Mouse (Mus musculus): Measurements from ENCODE around the gene Mylk2. TPM values are rescaled to one million over a fixed set of nuclear protein-coding genes. Genes with fewer than 3 reads are reported as not detected.

Mylk2 gene
- total RNA-seq, 1 experiment, result 0.22 TPM

- Histone ChIP-seq H3K4me1 (ENCODE audit: control insufficient read depth in 2 of 2, insufficient read depth in 2 of 2, low read length in 2 of 2, poor library complexity in 1 of 2) (peaks cover 0 to 9% of the 10 kb centered on the region in 2 experiments; a peak in 1 of 4 replicates), H3K9ac (ENCODE audit: insufficient read depth, low read depth, low read length, poor library complexity, severe bottlenecking) (no peak overlapping the region), H3K36me3 (ENCODE audit: control insufficient read depth, insufficient read depth, low read length, poor library complexity, severe bottlenecking) (no peaks in the 10 kb centered on the region), H3K9me3 (ENCODE audit: control insufficient read depth, insufficient read depth, low read depth, low read length) (no peaks in the 10 kb centered on the region), H3K4me3 (ENCODE audit: insufficient read depth in 1 of 2, low read depth in 1 of 2, low read length in 2 of 2, poor library complexity in 1 of 2, severe bottlenecking in 1 of 2) (no peak overlapping the region), H3K27ac (ENCODE audit: insufficient read depth, low read depth, low read length, poor library complexity, severe bottlenecking) (no peak overlapping the region)
- no peak for TF ChIP-seq ZC3H11A (IDR thresholded peaks at IDR 0.05; ENCODE audit: borderline replicate concordance, low read depth, low read length)
- TF ChIP-seq CHD2 (IDR thresholded peaks at IDR 0.05; ENCODE audit: low read depth, low read length), result no peak
- no peak for TF ChIP-seq MAFK (IDR thresholded peaks at IDR 0.05; ENCODE audit: insufficient read depth, low read depth, low read length)
- TF ChIP-seq ZNF384 (IDR thresholded peaks at IDR 0.05; ENCODE audit: low read depth, low read length), result no peak
- TF ChIP-seq HCFC1 (IDR thresholded peaks at IDR 0.05; ENCODE audit: borderline replicate concordance, insufficient read depth, low read length), result no peak
- in situ Hi-C loops (cut with MboI; ENCODE audit: low sequenced_read_pairs in 2 of 2, unreplicated experiment in 2 of 2), result loop anchor here (10.0 to 25.0 kb wide), 2 partner anchors 224 to 231 kb away; no protein-coding TSS in a partner anchor
- no peak for DNase-seq (ENCODE audit: low read depth, low spot score)
These were observed 2.3 kb downstream of the Mylk2 start for GRCm38 (mm10) chr2:152913471-152913870.

DNA sequence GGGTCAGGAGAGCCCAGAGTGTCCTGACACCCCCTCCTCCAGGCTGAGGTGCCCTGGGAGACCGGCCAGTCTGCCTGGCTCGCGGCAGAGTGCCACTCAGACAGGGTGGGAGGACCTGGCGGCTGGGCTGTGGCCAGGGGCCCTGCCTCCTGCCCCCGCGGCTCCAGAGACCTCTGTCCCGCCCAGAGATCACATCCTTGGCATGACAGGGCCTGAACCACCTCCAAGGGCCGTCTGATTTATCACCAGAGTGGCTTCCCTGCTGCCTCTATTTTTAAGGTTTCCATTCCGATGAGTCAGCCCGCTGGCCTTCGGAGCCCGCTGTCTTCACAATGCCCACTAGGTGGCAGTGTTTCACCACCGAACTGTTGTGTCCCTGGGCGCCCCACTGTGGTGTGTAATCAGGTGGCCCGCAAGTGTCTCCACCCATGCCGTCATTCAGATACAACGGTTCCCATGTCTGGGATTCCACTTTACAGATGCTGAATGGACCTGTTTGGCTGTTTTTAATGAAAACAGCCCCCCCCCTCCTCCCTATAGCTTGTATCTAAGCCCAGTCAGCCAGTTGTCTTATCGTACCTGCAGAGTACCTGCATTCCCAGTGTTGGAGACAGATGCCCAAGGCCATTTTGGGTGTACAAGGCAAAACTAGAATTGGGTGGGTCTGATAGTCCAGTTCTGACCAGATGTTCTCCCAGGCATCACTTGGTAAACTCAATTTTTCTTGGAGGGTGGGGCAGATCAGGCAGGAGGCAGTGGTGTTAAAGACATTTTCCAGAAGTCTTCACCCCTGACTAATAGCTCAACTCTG is 3.4 kb downstream of the Mylk2 start:
- Histone ChIP-seq H3K9ac (ENCODE audit: insufficient read depth, low read depth, low read length, poor library complexity, severe bottlenecking) (no peak overlapping the region), H3K9me3 (ENCODE audit: control insufficient read depth, insufficient read depth, low read depth, low read length) (no peaks in the 10 kb centered on the region), H3K27ac (ENCODE audit: insufficient read depth, low read depth, low read length, poor library complexity, severe bottlenecking) (no peak overlapping the region), H3K4me3 (ENCODE audit: insufficient read depth in 1 of 2, low read depth in 1 of 2, low read length in 2 of 2, poor library complexity in 1 of 2, severe bottlenecking in 1 of 2) (no peak overlapping the region; a peak in 1 of 4 replicates), H3K36me3 (ENCODE audit: control insufficient read depth, insufficient read depth, low read length, poor library complexity, severe bottlenecking) (no peaks in the 10 kb centered on the region), H3K4me1 (ENCODE audit: control insufficient read depth in 2 of 2, insufficient read depth in 2 of 2, low read length in 2 of 2, poor library complexity in 1 of 2) (peaks cover 0 to 9% of the 10 kb centered on the region in 2 experiments; a peak in 1 of 4 replicates)
- TF ChIP-seq ZC3H11A (IDR thresholded peaks at IDR 0.05; ENCODE audit: borderline replicate concordance, low read depth, low read length), result 0 out of 2 replicates have a peak, but pooled peaks have one; percentile 49
- no peak for TF ChIP-seq ZNF384 (IDR thresholded peaks at IDR 0.05; ENCODE audit: low read depth, low read length)
- peak; percentile 84 for TF ChIP-seq MAFK (IDR thresholded peaks at IDR 0.05; ENCODE audit: insufficient read depth, low read depth, low read length)
- TF ChIP-seq HCFC1 (IDR thresholded peaks at IDR 0.05; ENCODE audit: borderline replicate concordance, insufficient read depth, low read length), result no peak
- DNase-seq (ENCODE audit: low read depth, low spot score), result peak; percentile 88
- in situ Hi-C loops (cut with MboI; ENCODE audit: low sequenced_read_pairs in 2 of 2, unreplicated experiment in 2 of 2), result loop anchor here (10.0 to 25.0 kb wide), 2 partner anchors 223 to 230 kb away; no protein-coding TSS in a partner anchor

DNA sequence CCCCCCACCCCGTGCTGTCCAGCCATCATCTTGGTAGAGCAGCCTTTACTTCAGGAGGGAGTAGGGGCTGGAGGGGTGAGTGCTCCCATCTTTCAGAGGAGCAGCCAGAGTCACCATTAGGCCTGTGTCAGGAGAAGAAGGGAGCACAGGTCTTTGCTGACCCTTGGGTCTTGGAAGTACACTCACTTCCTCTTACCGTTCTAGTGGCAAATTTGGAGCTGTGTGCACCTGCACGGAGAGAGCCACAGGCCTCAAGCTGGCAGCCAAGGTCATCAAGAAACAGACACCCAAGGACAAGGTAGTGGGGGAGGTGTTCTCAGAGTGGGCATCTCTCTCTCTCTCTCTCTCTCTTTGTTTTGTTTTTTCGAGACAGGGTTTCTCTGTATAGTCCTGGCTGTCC is 4.3 kb downstream of the Mylk2 start:
- in situ Hi-C loops (cut with MboI; ENCODE audit: low sequenced_read_pairs in 2 of 2, unreplicated experiment in 2 of 2), result loop anchor here (10.0 to 25.0 kb wide), 2 partner anchors 222 to 229 kb away; no protein-coding TSS in a partner anchor
- no peaks in the 10 kb centered on the region for H3K36me3 ChIP-seq (ENCODE audit: control insufficient read depth, insufficient read depth, low read length, poor library complexity, severe bottlenecking)
- no peak overlapping the region for H3K4me3 ChIP-seq (ENCODE audit: insufficient read depth in 1 of 2, low read depth in 1 of 2, low read length in 2 of 2, poor library complexity in 1 of 2, severe bottlenecking in 1 of 2)
- no peaks in the 10 kb centered on the region for H3K9me3 ChIP-seq (ENCODE audit: control insufficient read depth, insufficient read depth, low read depth, low read length)
- DNase-seq (ENCODE audit: low read depth, low spot score), result no peak
- H3K27ac ChIP-seq (ENCODE audit: insufficient read depth, low read depth, low read length, poor library complexity, severe bottlenecking), result no peak overlapping the region
- H3K4me1 ChIP-seq (ENCODE audit: control insufficient read depth in 2 of 2, insufficient read depth in 2 of 2, low read length in 2 of 2, poor library complexity in 1 of 2), result peaks cover 0 to 9% of the 10 kb centered on the region in 2 experiments; a peak in 1 of 4 replicates
- no peak for TF ChIP-seq HCFC1 (IDR thresholded peaks at IDR 0.05; ENCODE audit: borderline replicate concordance, insufficient read depth, low read length)
- no peak for TF ChIP-seq ZC3H11A (IDR thresholded peaks at IDR 0.05; ENCODE audit: borderline replicate concordance, low read depth, low read length)
- TF ChIP-seq ZNF384 (IDR thresholded peaks at IDR 0.05; ENCODE audit: low read depth, low read length), result no peak
- TF ChIP-seq CHD2 (IDR thresholded peaks at IDR 0.05; ENCODE audit: low read depth, low read length), result no peak
- TF ChIP-seq MAFK (IDR thresholded peaks at IDR 0.05; ENCODE audit: insufficient read depth, low read depth, low read length), result no peak
- no peak overlapping the region for H3K9ac ChIP-seq (ENCODE audit: insufficient read depth, low read depth, low read length, poor library complexity, severe bottlenecking)

GRCm38 (mm10) chr2:152916111-152916510 is 5.0 kb downstream of the Mylk2 start:
- H3K4me1 ChIP-seq (ENCODE audit: control insufficient read depth in 2 of 2, insufficient read depth in 2 of 2, low read length in 2 of 2, poor library complexity in 1 of 2), result peaks cover 0 to 9% of the 10 kb centered on the region in 2 experiments; a peak in 1 of 4 replicates
- no peak for TF ChIP-seq ZC3H11A (IDR thresholded peaks at IDR 0.05; ENCODE audit: borderline replicate concordance, low read depth, low read length)
- no peak for TF ChIP-seq HCFC1 (IDR thresholded peaks at IDR 0.05; ENCODE audit: borderline replicate concordance, insufficient read depth, low read length)
- no peak for TF ChIP-seq MAFK (IDR thresholded peaks at IDR 0.05; ENCODE audit: insufficient read depth, low read depth, low read length)
- no peak for TF ChIP-seq ZNF384 (IDR thresholded peaks at IDR 0.05; ENCODE audit: low read depth, low read length)
- TF ChIP-seq CHD2 (IDR thresholded peaks at IDR 0.05; ENCODE audit: low read depth, low read length), result no peak
- H3K4me3 ChIP-seq (ENCODE audit: insufficient read depth in 1 of 2, low read depth in 1 of 2, low read length in 2 of 2, poor library complexity in 1 of 2, severe bottlenecking in 1 of 2), result no peak overlapping the region
- in situ Hi-C loops (cut with MboI; ENCODE audit: low sequenced_read_pairs in 2 of 2, unreplicated experiment in 2 of 2), result loop anchor here (10.0 to 25.0 kb wide), 2 partner anchors 221 to 229 kb away; no protein-coding TSS in a partner anchor
- H3K9ac ChIP-seq (ENCODE audit: insufficient read depth, low read depth, low read length, poor library complexity, severe bottlenecking), result no peak overlapping the region
- DNase-seq (ENCODE audit: low read depth, low spot score), result no peak
- H3K9me3 ChIP-seq (ENCODE audit: control insufficient read depth, insufficient read depth, low read depth, low read length), result no peaks in the 10 kb centered on the region
- no peaks in the 10 kb centered on the region for H3K36me3 ChIP-seq (ENCODE audit: control insufficient read depth, insufficient read depth, low read length, poor library complexity, severe bottlenecking)
- H3K27ac ChIP-seq (ENCODE audit: insufficient read depth, low read depth, low read length, poor library complexity, severe bottlenecking), result no peak overlapping the region

Measured in ES-E14 (cell line).